Mouse (Mus musculus) left cerebral cortex, adult 2 months (tissue): ENCODE data around the gene Gadl1. TPM values are rescaled to one million over a fixed set of nuclear protein-coding genes. Genes with fewer than 3 reads are reported as not detected.

Source experiments
- DNase-seq, 2 experiments: peaks; one replicate each; pipeline ENCODE4 v3.0.0; 2021 to 2022; ENCODE audit warnings: low spot score in 2 of 2, mixed read lengths in 1 of 2; ENCODE audit errors: extremely low spot score in 1 of 2
- H3K27ac ChIP-seq: fragments of 200-600 bp; 2 replicates; pipeline ENCODE4 v1.8.1; 2022
- H3K4me3 ChIP-seq: fragments of 200-600 bp; 2 replicates; pipeline ENCODE4 v1.8.1; 2022
- CTCF ChIP-seq: fragments of 200-600 bp; IDR thresholded peaks from 2 replicates; pipeline ENCODE4 v1.8.1; 2022; ENCODE audit warnings: antibody characterized with exemption, mild to moderate bottlenecking, moderate library complexity
- intact Hi-C: fragments of 180-260 bp; cut with DNase I; formaldehyde crosslinking; loops from one replicate; pipeline ENCODE4 v1.15.1; 2025
- total RNA-seq, 2 experiments: library from RNA; stranded (reverse); gene quantifications; 2 replicates each; pipeline ENCODE4 v1.2.3; 2021

The Gadl1 gene
- total RNA-seq, 2 experiments from 2014 or later = 0.57 to 0.61 TPM

DNA sequence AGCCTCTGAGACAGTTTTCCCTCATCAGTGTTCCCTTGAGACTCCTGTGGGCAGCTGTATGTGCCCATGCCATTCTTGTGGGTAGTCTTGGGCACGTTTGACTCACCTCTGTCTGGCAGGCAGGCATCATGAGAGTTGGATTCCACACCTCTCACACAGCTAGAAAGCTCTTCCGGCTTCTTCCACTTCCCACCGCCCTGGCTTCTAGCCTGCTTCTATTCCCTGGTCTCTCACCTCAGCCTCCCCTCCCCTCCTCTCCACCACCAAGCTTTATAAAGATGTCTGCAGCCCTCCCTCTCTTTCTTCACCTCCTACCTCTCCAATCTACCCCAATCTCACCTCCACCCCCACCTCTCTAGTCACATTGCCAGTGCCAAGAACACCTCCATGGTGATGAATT is 30.2 kb downstream of the Gadl1 start:
- no peak overlapping the region for H3K4me3 ChIP-seq
- no peak overlapping the region for H3K27ac ChIP-seq
- no peak for TF ChIP-seq CTCF
- peak; percentile 34 to 60 for DNase-seq
- intact Hi-C loops = loop anchor here (1.0 to 2.0 kb wide), 3 partner anchors 28 to 601 kb away; no protein-coding TSS in a partner anchor

DNA sequence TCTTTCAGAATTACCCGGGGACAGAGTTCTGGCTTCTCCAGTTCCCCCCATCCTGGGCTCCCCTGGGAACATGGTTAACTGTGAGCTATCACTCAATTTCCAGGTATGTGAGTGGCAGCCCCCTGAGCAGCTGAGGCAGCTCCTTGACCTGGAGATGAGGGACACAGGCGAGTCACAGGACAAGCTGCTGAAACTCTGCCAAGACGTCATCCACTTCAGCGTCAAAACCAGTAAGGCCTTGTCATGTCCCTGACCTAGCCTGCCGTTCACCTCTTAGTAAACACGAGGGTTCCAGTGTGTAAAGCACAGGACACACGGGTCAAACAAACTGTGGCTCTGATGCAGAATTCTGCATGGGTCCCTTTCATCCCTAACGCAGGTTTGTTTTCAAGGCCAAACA is 31.9 kb downstream of the Gadl1 start:
- peak overlapping the region; percentile 38; the same call in 1 of the 2 replicates for H3K27ac ChIP-seq
- H3K4me3 ChIP-seq = no peak overlapping the region
- no peak for DNase-seq
- no peak for TF ChIP-seq CTCF
- intact Hi-C loops = no loop called here

DNA sequence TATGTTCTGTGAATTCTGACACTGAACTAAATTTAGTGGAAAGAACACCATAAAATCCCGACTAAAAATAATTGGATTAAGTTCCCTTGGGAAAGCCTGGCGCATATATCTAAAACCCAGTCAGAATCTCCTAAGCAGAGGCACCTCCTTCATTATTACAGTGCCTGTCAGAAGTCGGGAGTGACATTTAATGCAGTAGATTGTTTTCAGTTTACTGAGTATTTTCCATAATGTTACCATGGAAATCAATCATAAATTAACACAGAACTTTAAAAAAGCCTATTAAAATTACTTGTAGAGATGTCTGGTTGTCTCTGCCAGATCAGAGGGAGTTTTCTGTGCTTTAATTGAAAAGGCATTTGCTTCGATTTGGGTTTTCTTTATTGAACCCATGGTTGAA is 33.2 kb downstream of the Gadl1 start:
- peak overlapping the region; percentile 53; the same call in 1 of the 2 replicates for H3K27ac ChIP-seq
- H3K4me3 ChIP-seq = no peak overlapping the region
- no peak for DNase-seq
- TF ChIP-seq CTCF = no peak
- intact Hi-C loops = no loop called here

DNA sequence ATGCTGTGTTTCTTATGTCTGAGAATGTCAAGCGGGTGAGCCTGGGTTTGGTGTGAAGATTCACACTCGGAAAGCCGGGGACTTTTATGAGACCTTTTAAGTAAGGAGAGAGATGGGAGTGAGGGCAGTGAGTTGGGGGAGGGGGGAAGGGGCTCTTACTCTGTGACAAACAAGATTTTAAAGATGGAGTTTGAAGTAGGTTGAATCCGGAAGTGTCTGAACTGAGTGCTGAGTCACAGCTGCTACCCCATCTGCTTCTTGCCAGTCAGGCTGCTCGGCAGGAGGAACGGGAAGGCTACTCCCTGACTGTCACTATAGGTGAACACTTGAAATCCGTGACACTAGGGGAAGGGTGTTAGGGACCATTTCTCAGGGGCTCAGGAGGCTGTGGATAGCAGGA is 33.7 kb downstream of the Gadl1 start:
- Histone ChIP-seq H3K4me3 (no peak overlapping the region), H3K27ac (peak overlapping the region; percentile 12)
- DNase-seq = peak in 1 of 2 experiments; percentile 46
- intact Hi-C loops = loop anchor here (1.0 kb wide), 1 partner anchor 23 kb away; no protein-coding TSS in a partner anchor
- TF ChIP-seq CTCF = no peak

DNA sequence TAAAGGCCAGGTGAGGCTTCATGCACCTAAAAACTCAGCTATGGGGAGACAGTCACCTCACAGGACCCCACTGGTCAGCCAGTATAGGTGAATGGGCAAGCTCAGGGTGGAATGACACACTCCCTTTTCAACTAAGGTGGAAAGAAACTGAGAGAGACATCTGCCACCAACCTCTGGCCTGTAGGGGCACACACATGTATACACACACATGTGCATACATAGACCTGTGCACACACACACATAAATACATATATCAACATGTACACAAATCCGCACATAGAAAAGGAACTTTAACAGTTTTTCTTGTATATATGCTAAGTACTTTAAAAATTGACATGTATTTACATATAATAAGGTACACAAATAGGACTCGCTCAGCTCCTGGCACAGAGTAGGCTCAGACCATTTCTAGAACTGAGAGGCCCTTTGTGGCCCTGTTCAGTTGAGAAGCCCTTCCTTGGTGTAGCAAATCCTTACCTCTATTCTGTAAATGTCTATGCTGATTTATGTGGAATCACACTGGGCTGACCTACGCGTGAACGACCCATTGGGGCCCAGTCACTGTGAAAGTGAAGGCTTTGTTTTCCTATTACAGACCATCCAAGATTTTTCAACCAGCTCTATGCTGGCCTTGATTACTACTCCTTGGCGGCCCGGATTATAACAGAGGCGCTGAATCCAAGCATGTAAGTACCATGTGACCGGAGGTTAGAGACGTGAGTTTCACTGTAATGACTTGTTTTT is 34.5 kb downstream of the Gadl1 start:
- intact Hi-C loops = loop anchor here (1.0 kb wide), 1 partner anchor 23 kb away; no protein-coding TSS in a partner anchor
- peak overlapping the region; percentile 12; the same call in 1 of the 2 replicates for H3K27ac ChIP-seq
- H3K4me3 ChIP-seq = no peak overlapping the region
- no peak for DNase-seq
- TF ChIP-seq CTCF = no peak

DNA sequence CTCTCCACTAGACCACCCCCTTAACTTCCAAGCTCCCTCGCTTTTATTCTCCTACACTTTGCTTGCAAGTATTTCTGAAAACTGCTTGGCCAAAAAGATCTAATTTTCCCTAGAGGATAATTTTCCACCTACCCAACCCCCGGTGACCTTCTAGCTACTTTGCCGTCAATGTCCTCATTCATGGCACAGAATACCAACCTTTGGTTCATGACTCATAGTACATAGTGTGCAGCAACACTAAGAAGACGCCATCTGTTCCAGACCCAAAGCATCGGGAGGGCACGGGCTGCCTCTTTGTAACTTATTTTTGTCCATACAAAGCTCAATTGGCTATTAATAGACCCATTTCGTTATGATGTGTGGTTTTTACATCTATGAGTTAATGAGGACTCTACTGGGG is 55.8 kb downstream of the Gadl1 start:
- no peak for DNase-seq
- H3K4me3 ChIP-seq = no peak overlapping the region
- H3K27ac ChIP-seq = no peak overlapping the region
- no peak for TF ChIP-seq CTCF
- intact Hi-C loops = no loop called here

DNA sequence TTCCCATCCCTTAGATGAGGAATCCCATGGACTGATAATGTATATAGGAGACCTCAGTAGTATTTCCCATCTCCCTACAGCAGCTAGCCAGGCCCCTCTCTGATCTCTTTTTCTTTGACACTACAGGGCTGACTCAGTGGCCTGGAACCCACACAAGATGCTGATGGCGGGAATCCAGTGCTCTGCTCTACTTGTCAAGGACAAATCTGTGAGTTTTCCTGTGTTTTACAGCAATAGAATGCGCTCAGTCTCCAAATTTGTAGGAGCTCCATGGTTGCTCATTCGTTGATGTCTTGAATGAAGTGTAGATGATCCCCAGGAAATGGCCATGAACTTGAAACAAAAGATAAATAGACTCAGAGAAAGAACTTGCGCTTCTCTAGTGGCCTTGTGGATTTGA is 56.9 kb downstream of the Gadl1 start:
- Histone ChIP-seq H3K27ac (peak overlapping the region; percentile 28; the same call in 1 of the 2 replicates), H3K4me3 (no peak overlapping the region)
- no peak for DNase-seq
- intact Hi-C loops = loop anchor here (1.0 to 2.0 kb wide), 2 partner anchors 23 to 627 kb away; no protein-coding TSS in a partner anchor
- no peak for TF ChIP-seq CTCF

DNA sequence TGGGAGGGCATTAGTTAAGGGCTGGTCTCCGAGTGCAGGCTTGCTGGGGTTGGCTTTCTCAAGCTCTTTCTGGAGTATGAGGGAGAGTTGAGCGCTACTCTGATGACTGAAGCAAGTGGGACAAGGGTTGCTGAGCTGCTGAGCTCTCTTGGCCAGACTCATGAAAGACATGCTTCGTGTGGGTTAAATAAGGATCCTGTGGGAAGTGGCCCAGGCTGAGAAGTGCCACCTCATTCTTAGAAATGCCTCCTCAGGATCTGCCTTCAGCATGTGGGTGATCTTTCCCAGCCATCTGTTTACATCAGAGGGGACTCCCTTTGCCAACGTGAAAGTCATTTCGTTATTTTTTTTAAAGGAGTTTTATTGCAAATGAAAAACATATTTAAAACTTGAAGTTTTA is 57.5 kb downstream of the Gadl1 start:
- TF ChIP-seq CTCF = no peak
- no peak overlapping the region for H3K4me3 ChIP-seq
- intact Hi-C loops = loop anchor here (1.0 to 2.0 kb wide), 4 partner anchors 12 to 628 kb away; no protein-coding TSS in a partner anchor
- DNase-seq = peak; percentile 31 to 58
- H3K27ac ChIP-seq = peak overlapping the region; percentile 28; the same call in 1 of the 2 replicates

DNA sequence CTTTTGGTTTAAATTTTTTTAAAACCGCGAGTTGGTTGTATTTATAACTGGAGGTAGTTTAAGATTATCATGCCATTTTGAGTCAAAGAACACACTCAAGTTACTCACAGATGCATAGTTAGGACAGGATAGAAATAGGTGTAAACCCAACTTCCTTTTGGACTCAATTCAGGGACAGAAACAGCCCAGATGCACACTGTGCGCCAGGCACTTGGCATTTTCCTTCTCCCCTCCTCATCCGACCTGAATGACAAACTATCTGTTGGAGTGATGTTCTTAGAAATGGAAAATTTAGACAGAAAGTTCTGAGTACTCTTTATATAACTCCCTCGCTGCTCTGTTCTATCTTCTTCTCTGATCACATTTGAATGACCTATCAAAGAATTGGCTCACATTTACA is 58.4 kb downstream of the Gadl1 start:
- Histone ChIP-seq H3K27ac (peak overlapping the region; percentile 20; the same call in 1 of the 2 replicates), H3K4me3 (no peak overlapping the region)
- DNase-seq = no peak
- no peak for TF ChIP-seq CTCF
- intact Hi-C loops = loop anchor here (1.0 to 2.0 kb wide), 3 partner anchors 11 to 629 kb away; no protein-coding TSS in a partner anchor

DNA sequence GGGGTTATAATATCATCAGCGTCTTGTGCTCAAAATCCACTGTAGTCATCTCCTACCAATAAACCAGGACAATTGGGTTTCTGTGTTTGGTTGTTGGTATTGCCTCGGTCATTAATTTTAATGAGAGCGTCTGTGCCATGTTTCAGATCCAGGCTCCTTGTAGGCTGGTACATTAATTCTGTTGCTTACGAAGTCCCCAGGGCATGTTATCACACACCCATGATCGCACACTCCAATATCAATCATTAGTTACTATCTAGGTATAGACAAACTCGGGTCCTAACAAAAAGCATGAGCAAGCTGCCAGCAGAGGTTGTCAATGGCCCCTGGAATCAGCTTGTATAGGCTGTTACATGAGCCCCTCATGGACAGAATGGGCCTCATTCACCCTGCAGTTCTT is 67.6 kb downstream of the Gadl1 start:
- no peak for TF ChIP-seq CTCF
- no peak for DNase-seq
- H3K4me3 ChIP-seq = no peak overlapping the region
- intact Hi-C loops = loop anchor here (1.0 kb wide), 1 partner anchor 38 kb away; no protein-coding TSS in a partner anchor
- peak overlapping the region; percentile 50; the same call in 1 of the 2 replicates for H3K27ac ChIP-seq

DNA sequence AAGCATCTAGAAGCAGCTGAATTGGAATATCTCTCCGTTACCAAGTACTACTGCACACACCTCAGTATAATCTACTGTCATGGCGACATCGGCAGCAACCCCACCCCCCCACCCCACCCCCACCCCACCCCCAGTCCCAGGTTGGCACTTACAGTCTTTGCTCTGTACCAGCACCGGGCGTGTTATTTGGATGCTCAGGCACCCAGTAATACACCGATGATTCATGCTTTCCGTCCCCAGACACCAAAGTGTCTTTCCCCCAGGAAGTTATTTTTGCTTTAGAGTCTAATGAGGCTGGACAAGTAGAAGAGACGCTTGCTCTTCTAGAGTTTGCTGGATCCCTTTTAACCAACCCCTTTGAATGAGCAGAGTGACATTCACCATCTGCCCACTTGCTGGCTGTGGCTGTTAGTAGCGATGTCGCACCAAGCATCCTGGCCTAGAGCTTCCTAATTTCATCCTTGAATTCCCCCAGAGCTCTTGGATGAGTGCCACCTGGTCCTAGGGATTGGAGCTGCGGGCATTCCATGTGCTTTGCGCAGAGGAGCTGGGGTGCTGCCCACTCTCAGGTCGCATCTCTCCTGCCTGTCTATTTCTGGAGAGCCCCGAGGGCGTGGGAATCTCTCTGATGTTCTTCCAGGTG is 68.5 kb downstream of the Gadl1 start:
- intact Hi-C loops = loop anchor here (1.0 kb wide), 2 partner anchors 10 to 38 kb away; no protein-coding TSS in a partner anchor

DNA sequence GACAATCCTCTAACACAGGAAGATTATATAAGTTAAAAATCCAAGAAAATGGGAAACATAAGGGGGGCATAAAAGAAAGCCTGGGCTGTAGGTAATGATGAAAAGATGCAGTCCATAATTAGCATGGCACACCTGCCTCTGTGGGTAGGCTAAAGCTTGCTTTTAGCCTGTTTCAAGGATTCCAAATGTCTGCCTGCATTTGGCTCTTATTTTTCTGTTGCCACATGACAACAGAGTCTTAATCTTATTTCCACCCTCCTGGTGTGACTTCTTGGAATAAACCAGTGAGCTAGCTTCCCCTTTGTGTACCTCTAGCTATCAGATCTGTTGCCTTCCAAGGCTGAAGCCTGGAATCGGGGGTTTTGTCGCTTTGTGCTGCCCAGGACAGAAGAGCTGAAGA is 69.2 kb downstream of the Gadl1 start:
- peak overlapping the region; percentile 74 for H3K27ac ChIP-seq
- H3K4me3 ChIP-seq = no peak overlapping the region
- DNase-seq = no peak
- intact Hi-C loops = loop anchor here (1.0 kb wide), 1 partner anchor 11 kb away; no protein-coding TSS in a partner anchor
- TF ChIP-seq CTCF = no peak

More for the DNA sequence above, 68.5 kb downstream of the Gadl1 start:
- DNase-seq = peak; percentile 40 to 72
- no peak for TF ChIP-seq CTCF
- H3K27ac ChIP-seq = peak overlapping the region; percentile 74
- no peak overlapping the region for H3K4me3 ChIP-seq
